Mouse (Mus musculus) lung, postnatal 0 days (tissue): ENCODE measurements around the gene Xrcc2.

Experiments used
- CTCF ChIP-seq: IDR thresholded peaks from 2 replicates; pipeline ENCODE4 v1.5.1; 2016; ENCODE audit warnings: antibody characterized with exemption, mild to moderate bottlenecking
- EP300 ChIP-seq: IDR thresholded peaks from 2 replicates; pipeline ENCODE4 v1.6.1; 2016; ENCODE audit warnings: antibody characterized with exemption, mild to moderate bottlenecking, control low read depth

GRCm38 (mm10) chr5:25697941-25698340 is 7.7 kb downstream of the Xrcc2 start:
- TF ChIP-seq CTCF = no peak
- TF ChIP-seq EP300 = no peak
